15 mouse cellular contexts compared by ENCODE assay signal in the genomic region with DNA sequence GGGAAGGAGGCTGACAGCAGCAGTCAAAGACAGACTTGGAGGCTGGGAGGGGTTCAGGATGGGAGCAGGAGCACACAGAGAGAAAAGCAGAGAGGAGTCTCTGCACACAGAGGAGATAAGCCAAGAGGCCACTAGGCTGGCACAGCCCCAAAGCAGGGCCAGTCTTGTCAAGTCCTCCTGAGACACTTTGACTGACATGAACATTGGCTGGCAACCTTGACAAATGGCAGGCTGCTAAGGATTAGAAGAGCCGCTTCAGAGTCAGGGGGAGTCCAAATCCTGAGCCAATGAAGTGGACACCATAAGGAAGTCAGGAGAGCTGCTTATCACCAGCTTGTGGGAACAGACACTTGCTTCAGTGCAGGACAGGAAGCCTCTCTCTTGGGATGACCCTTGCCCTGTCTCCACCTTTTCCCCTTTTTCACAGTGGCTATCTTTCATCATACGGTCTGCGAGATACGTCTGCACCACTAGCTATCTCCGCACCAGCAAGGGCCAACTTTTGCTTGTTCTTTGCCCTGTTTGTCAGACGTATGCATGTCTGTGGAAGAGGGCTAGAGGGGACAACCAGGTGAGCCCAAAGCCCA. TPM values are rescaled to one million over a fixed set of nuclear protein-coding genes. Genes with fewer than 3 reads are reported as not detected.
DNase-seq lines count a peak whose midpoint lies in the region; ATAC-seq lines count a peak whose summit lies in the region.
"Had no signal": no experiment of that assay in that cellular context is flagged by ENCODE, and none has a peak within 500 bp of the region (broad histone marks: within the 10 kb centered on the region; RNA-seq: fewer than 3 reads in every experiment).

No protein-coding gene starts in this region.

- no peak overlapping the region for H3K9ac ChIP-seq in hindbrain, embryonic 15.5 days
- no peak overlapping the region for H3K9ac ChIP-seq in heart, embryonic 12.5 days
- H3K9ac ChIP-seq: forebrain, embryonic 15.5 days; hindbrain, embryonic 14.5 days; liver, embryonic 13.5 days; midbrain, embryonic 12.5 days; neural tube, embryonic 15.5 days had no signal

- H3K27me3 ChIP-seq in hindbrain, embryonic 15.5 days: no peaks in the 10 kb centered on the region
- no peaks in the 10 kb centered on the region for H3K27me3 ChIP-seq in hindbrain, embryonic 10.5 days (ENCODE audit: insufficient read depth, poor library complexity, severe bottlenecking)
- no peaks in the 10 kb centered on the region for H3K27me3 ChIP-seq in heart, embryonic 12.5 days (replicated peaks)
- H3K27me3 ChIP-seq: forebrain, embryonic 15.5 days; liver, embryonic 13.5 days; midbrain, embryonic 12.5 days; neural tube, embryonic 15.5 days had no signal

- no peaks in the 10 kb centered on the region for H3K36me3 ChIP-seq in hindbrain, embryonic 15.5 days
- no peaks in the 10 kb centered on the region for H3K36me3 ChIP-seq in hindbrain, embryonic 10.5 days
- no peaks in the 10 kb centered on the region for H3K36me3 ChIP-seq in heart, embryonic 12.5 days
- H3K36me3 ChIP-seq: forebrain, embryonic 15.5 days; liver, embryonic 13.5 days; midbrain, embryonic 12.5 days; neural tube, embryonic 15.5 days had no signal

- no peaks in the 10 kb centered on the region for H3K4me1 ChIP-seq in hindbrain, embryonic 15.5 days (replicated peaks)
- H3K4me1 ChIP-seq in hindbrain, embryonic 10.5 days (replicated peaks): no peaks in the 10 kb centered on the region
- peaks cover 40% of the 10 kb centered on the region for H3K4me1 ChIP-seq in brown adipose tissue, adult 24 weeks (ENCODE audit: control insufficient read depth, insufficient read depth, insufficient read length, low read length)
- H3K4me1 ChIP-seq in heart, embryonic 12.5 days (replicated peaks): peaks cover 34% of the 10 kb centered on the region
- H3K4me1 ChIP-seq: forebrain, embryonic 15.5 days; midbrain, embryonic 12.5 days; neural tube, embryonic 15.5 days had no signal

- ATAC-seq in hindbrain, embryonic 15.5 days (ENCODE audit: low FRiP score, low read depth): peak; percentile 48; the same call in 1 of the 2 replicates
- no peak for ATAC-seq in heart, embryonic 12.5 days (ENCODE audit: insufficient number of reproducible peaks, low FRiP score)
- no peak for ATAC-seq in megakaryocyte-erythroid progenitor cell, adult 5-6 weeks (replicated peaks; ENCODE audit: low FRiP score, low TSS enrichment, poor library complexity, severe bottlenecking)
- ATAC-seq: forebrain, embryonic 15.5 days had no signal

- 86% methylated on average over 6 of the region's 6 CpGs for WGBS in hindbrain, embryonic 15.5 days
- WGBS in hindbrain, embryonic 10.5 days: 85% methylated on average over 6 of the region's 6 CpGs
- 33% methylated on average over 6 of the region's 6 CpGs for WGBS in heart, embryonic 12.5 days

- H3K9me3 ChIP-seq in hindbrain, embryonic 15.5 days: no peaks in the 10 kb centered on the region
- H3K9me3 ChIP-seq in hindbrain, embryonic 10.5 days: no peaks in the 10 kb centered on the region
- H3K9me3 ChIP-seq in heart, embryonic 12.5 days (replicated peaks): no peaks in the 10 kb centered on the region
- H3K9me3 ChIP-seq: forebrain, embryonic 15.5 days; liver, embryonic 13.5 days; midbrain, embryonic 12.5 days; neural tube, embryonic 15.5 days had no signal

- no peak overlapping the region for H3K27ac ChIP-seq in hindbrain, embryonic 15.5 days (replicated peaks)
- H3K27ac ChIP-seq in hindbrain, embryonic 10.5 days: no peak overlapping the region
- peak overlapping the region; percentile 46 for H3K27ac ChIP-seq in brown adipose tissue, adult 24 weeks (replicated peaks; ENCODE audit: low read depth, low read length)
- H3K27ac ChIP-seq in heart, embryonic 12.5 days (ENCODE audit: poor library complexity, severe bottlenecking): peak overlapping the region; percentile 43; the same call in 1 of the 2 replicates
- H3K27ac ChIP-seq: forebrain, embryonic 15.5 days; hindbrain, embryonic 14.5 days; kidney, postnatal 0 days; liver, embryonic 13.5 days; midbrain, embryonic 12.5 days; neural tube, embryonic 15.5 days had no signal

- DNase-seq in hindbrain, embryonic 10.5 days (ENCODE audit: low spot score): no peak
- peak; percentile 10 for DNase-seq in MEL-GATA-1-ER (ENCODE audit: extremely low read depth, low read depth)
- DNase-seq in retina, embryonic 14.5 days (ENCODE audit: low spot score): no peak
- DNase-seq in ovary, postnatal 36 days (ENCODE audit: low spot score): no peak
- DNase-seq: layer of hippocampus, postnatal 36 days; liver, embryonic 13.5 days had no signal

- no peak overlapping the region for H3K4me3 ChIP-seq in hindbrain, embryonic 15.5 days
- no peak overlapping the region for H3K4me3 ChIP-seq in hindbrain, embryonic 10.5 days
- H3K4me3 ChIP-seq in brown adipose tissue, adult 24 weeks (ENCODE audit: insufficient read depth, low read depth, low read length): no peak overlapping the region
- no peak overlapping the region for H3K4me3 ChIP-seq in heart, embryonic 12.5 days
- H3K4me3 ChIP-seq: forebrain, embryonic 15.5 days; liver, embryonic 13.5 days; midbrain, embryonic 12.5 days; neural tube, embryonic 15.5 days had no signal

- H3K4me2 ChIP-seq in hindbrain, embryonic 15.5 days: no peak overlapping the region
- no peak overlapping the region for H3K4me2 ChIP-seq in heart, embryonic 12.5 days
- H3K4me2 ChIP-seq: forebrain, embryonic 15.5 days; hindbrain, embryonic 14.5 days; liver, embryonic 13.5 days; midbrain, embryonic 12.5 days; neural tube, embryonic 15.5 days had no signal

RNA-seq across cellular contexts. Expression of gene Adarb1, which starts 20.9 kb away (rescaled TPM):
- 20.5 and 21.5 TPM in 2 replicates for polyA plus RNA-seq in hindbrain, embryonic 15.5 days (2015; fragmentation: Nextera tagmentation; extraction: Ambion mirVana)
- 5.7 and 7.8 TPM in 2 replicates for polyA plus RNA-seq in hindbrain, embryonic 10.5 days (2016; fragmentation: Nextera tagmentation; extraction: Ambion mirVana)
- 4.0 and 4.4 TPM in 2 replicates for polyA plus RNA-seq in brown adipose tissue, adult 24 weeks (2012; ENCODE audit: insufficient read depth, insufficient read length, missing spikeins)
- 13.3 and 14.2 TPM in 2 replicates for polyA plus RNA-seq in heart, embryonic 12.5 days (2016; fragmentation: Nextera tagmentation; extraction: Ambion mirVana)
- total RNA-seq in megakaryocyte-erythroid progenitor cell, adult 5-6 weeks (2014; fragmentation: Nextera tagmentation): 0.28 TPM in 1 of 2 replicates, not detected in the other
- total RNA-seq in megakaryocyte-erythroid progenitor cell, adult 5-6 weeks (2017): 1.1 and 3.9 TPM in 2 replicates

Comparison
In these comparisons a context has a peak if more than half of its experiments do, and no peak if none do; other contexts are left out.
1. H3K27ac ChIP-seq: peak in brown adipose tissue, adult 24 weeks (single experiment) and heart, embryonic 12.5 days (single experiment); none in hindbrain, embryonic 15.5 days (single experiment) and hindbrain, embryonic 10.5 days (single experiment).